Mouse (Mus musculus): Measurements from ENCODE around the gene Il12a. TPM values are rescaled to one million over a fixed set of nuclear protein-coding genes. Genes with fewer than 3 reads are reported as not detected.
"Not testable (repeated sequence)": the region's sequence is repeated elsewhere in the genome, so short reads cannot be mapped to it uniquely, and the experiment has no call there.

Il12a gene
- polyA plus RNA-seq, 1 experiment from 2014 or later: not detected

DNA sequence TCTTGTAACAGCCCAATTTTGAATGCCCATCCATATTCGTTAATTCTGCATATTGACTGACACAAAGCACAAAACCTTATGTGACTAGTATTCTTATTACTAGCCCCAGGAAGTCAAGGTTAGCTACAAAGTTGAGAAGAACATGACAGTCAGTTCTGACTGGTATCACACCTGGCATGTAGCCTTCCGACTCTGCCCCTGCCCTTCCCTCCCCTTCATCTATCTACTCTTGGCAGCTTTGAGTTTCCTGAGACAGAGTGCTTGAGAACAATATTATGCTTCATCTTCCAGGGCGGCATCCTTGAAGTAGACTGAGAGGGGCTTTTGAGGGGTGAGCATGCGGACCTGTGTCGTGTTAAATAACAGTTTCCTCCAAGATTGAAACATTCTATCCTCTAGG lies 54.6 kb downstream of the Il12a start:
- H3K36me3 ChIP-seq (replicated peaks; ENCODE audit: control insufficient read depth, insufficient read depth): no peaks in the 10 kb centered on the region
- no peak for ATAC-seq (ENCODE audit: low FRiP score)
- no peak overlapping the region for H3K4me3 ChIP-seq (replicated peaks; ENCODE audit: low read length)

DNA sequence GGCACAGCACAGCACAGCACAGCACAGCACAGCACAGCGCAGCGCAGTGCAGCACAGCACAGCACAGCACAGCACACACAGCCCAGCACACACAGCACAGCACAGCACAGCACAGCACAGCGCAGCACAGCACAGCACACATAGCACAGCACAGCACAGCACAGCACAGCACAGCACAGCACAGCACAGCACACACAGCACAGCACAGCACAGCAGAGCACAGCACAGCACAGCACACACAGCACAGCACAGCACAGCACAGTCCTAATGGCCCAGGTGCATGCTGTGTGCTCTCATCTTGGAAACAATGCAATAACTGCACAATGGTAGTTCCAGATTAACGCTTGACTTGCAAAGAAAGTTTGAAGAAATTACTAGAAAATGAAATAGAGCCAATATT lies 55.8 kb downstream of the Il12a start:
- H3K27me3 ChIP-seq (ENCODE audit: control insufficient read depth, insufficient read depth, low read length); ATAC-seq (ENCODE audit: low FRiP score); H3K4me1 ChIP-seq (replicated peaks; ENCODE audit: control insufficient read depth, insufficient read depth, low read length); H3K4me3 ChIP-seq (replicated peaks; ENCODE audit: low read length); H3K9ac ChIP-seq; H3K4me2 ChIP-seq (replicated peaks); H3K36me3 ChIP-seq (replicated peaks; ENCODE audit: control insufficient read depth, insufficient read depth); H3K27ac ChIP-seq; DNase-seq (ENCODE audit: low spot score); H3K9me3 ChIP-seq (ENCODE audit: control insufficient read depth, low read length): not testable (repeated sequence)
- 93% methylated on average over 4 of the region's 4 CpGs for WGBS

More for the DNA sequence above, 54.6 kb downstream of the Il12a start:
- Histone ChIP-seq H3K9ac (no peak overlapping the region), H3K4me2 (replicated peaks) (no peak overlapping the region), H3K27ac (no peak overlapping the region), H3K4me1 (replicated peaks; ENCODE audit: control insufficient read depth, insufficient read depth, low read length) (no peaks in the 10 kb centered on the region), H3K27me3 (ENCODE audit: control insufficient read depth, insufficient read depth, low read length) (no peaks in the 10 kb centered on the region), H3K9me3 (ENCODE audit: control insufficient read depth, low read length) (no peaks in the 10 kb centered on the region)
- no peak for DNase-seq (ENCODE audit: low spot score)
- 90% methylated on average over 5 of the region's 5 CpGs for WGBS

Other genes starting within 250 kb of the Il12a start
- 6.2 and 6.7 TPM in 2 replicates for gene 1110032F04Rik, start 178.9 kb downstream of the Il12a start, polyA plus RNA-seq (2014; fragmentation: Nextera tagmentation; extraction: Ambion mirVana)

All from hindbrain, embryonic 14.5 days (tissue).